Mouse (Mus musculus) stomach, postnatal 0 days (tissue): Measurements from ENCODE around the gene Col27a1. TPM values are rescaled to one million over a fixed set of nuclear protein-coding genes. Genes with fewer than 3 reads are reported as not detected.

ENCODE experiments used
- ATAC-seq: fragments of 200-750 bp; cut with Nextera tagmentation; 2 replicates; pipeline ENCODE4 v1.8.0; 2017; ENCODE audit not compliant: low FRiP score, low TSS enrichment
- DNase-seq: peaks from one replicate; pipeline ENCODE4 v3.0.0-alpha.2; 2016; ENCODE audit warnings: low spot score
- H3K27ac ChIP-seq: fragments of 300-500 bp; sonication (generic); replicated peaks from 2 replicates; pipeline ENCODE4 v1.5.1; 2014; ENCODE audit warnings: mild to moderate bottlenecking, control low read depth
- H3K27me3 ChIP-seq: fragments of 300-500 bp; sonication (generic); 2 replicates; pipeline ENCODE4 v1.6.1; 2014; ENCODE audit warnings: low read length; ENCODE audit not compliant: control insufficient read depth, insufficient read depth
- H3K36me3 ChIP-seq: fragments of 300-500 bp; sonication (generic); 2 replicates; pipeline ENCODE4 v1.6.1; 2014; ENCODE audit warnings: low read length, mixed read lengths; ENCODE audit not compliant: control insufficient read depth, insufficient read depth
- H3K4me1 ChIP-seq: fragments of 300-500 bp; sonication (generic); replicated peaks from 2 replicates; pipeline ENCODE4 v1.6.1; 2014; ENCODE audit warnings: antibody characterized with exemption; ENCODE audit not compliant: control insufficient read depth, insufficient read depth
- H3K4me2 ChIP-seq: fragments of 300-500 bp; sonication (generic); replicated peaks from 2 replicates; pipeline ENCODE4 v1.6.1; 2014; ENCODE audit warnings: low read depth, mild to moderate bottlenecking, control low read depth, moderate library complexity
- H3K4me3 ChIP-seq: fragments of 300-500 bp; sonication (generic); 2 replicates; pipeline ENCODE4 v1.5.1; 2014; ENCODE audit warnings: low read depth, low read length, control low read depth
- H3K9ac ChIP-seq: fragments of 300-500 bp; sonication (generic); 2 replicates; pipeline ENCODE4 v1.6.1; 2014; ENCODE audit warnings: mild to moderate bottlenecking, low read length, control low read depth, mixed read lengths
- H3K9me3 ChIP-seq: fragments of 300-500 bp; sonication (generic); 2 replicates; pipeline ENCODE4 v1.6.1; 2016; ENCODE audit warnings: low read length; ENCODE audit not compliant: control insufficient read depth
- CTCF ChIP-seq: IDR thresholded peaks from 2 replicates; pipeline ENCODE4 v1.5.1; 2016; ENCODE audit warnings: antibody characterized with exemption, low read depth, mild to moderate bottlenecking, moderate library complexity
- EP300 ChIP-seq: optimal IDR thresholded peaks from 2 replicates; pipeline ENCODE3; 2016; ENCODE audit warnings: antibody characterized with exemption
- WGBS: fragments of 180-500 bp; shearing (Covaris S2); extraction: QIAGEN DNeasy Blood & Tissue Kit; methylation state at CpG from one replicate; pipeline ENCODE4 v1.1.7; 2014; 5-methylcytosine and 5-hydroxymethylcytosine counted together
- polyA plus RNA-seq: library from polyadenylated mRNA; unstranded; fragments of >200 nt; fragmentation: Nextera tagmentation; extraction: Ambion mirVana; gene quantifications from 2 replicates; pipeline ENCODE4 v1.2.1, GENCODE M21; 2015

Col27a1 gene
- polyA plus RNA-seq, 1 experiment from 2014 or later, result 5.3 TPM

- ATAC-seq (no peak), DNase-seq (no peak)
- 88% methylated on average over 8 of the region's 8 CpGs for WGBS
- Histone ChIP-seq H3K9me3 (no peaks in the 10 kb centered on the region), H3K4me3 (no peak overlapping the region), H3K4me1 (no peaks in the 10 kb centered on the region), H3K36me3 (peaks cover 6% of the 10 kb centered on the region; the same call in 1 of the 2 replicates), H3K27ac (no peak overlapping the region), H3K4me2 (no peak overlapping the region), H3K9ac (no peak overlapping the region), H3K27me3 (no peaks in the 10 kb centered on the region)
- no peak for TF ChIP-seq EP300
- no peak for TF ChIP-seq CTCF
Observed at GRCm38 (mm10) chr4:63373404-63373803, 159.6 kb downstream of the Col27a1 start.

GRCm38 (mm10) chr4:63374331-63374730 is 160.5 kb downstream of the Col27a1 start:
- Histone ChIP-seq H3K9me3 (no peaks in the 10 kb centered on the region), H3K4me3 (no peak overlapping the region), H3K9ac (no peak overlapping the region), H3K36me3 (peaks cover 6% of the 10 kb centered on the region; the same call in 1 of the 2 replicates), H3K27me3 (no peaks in the 10 kb centered on the region), H3K4me2 (no peak overlapping the region), H3K27ac (no peak overlapping the region), H3K4me1 (no peaks in the 10 kb centered on the region)
- WGBS, result 61% methylated on average over 12 of the region's 12 CpGs
- DNase-seq (no peak), ATAC-seq (no peak)
- TF ChIP-seq EP300, result no peak
- no peak for TF ChIP-seq CTCF

- Histone ChIP-seq H3K27ac (no peak overlapping the region), H3K9ac (no peak overlapping the region), H3K27me3 (no peaks in the 10 kb centered on the region), H3K4me3 (no peak overlapping the region), H3K4me1 (no peaks in the 10 kb centered on the region), H3K4me2 (no peak overlapping the region), H3K36me3 (peaks cover 13% of the 10 kb centered on the region; the same call in 1 of the 2 replicates), H3K9me3 (no peaks in the 10 kb centered on the region)
- 36% methylated on average over 1 of the region's 1 CpGs for WGBS
- TF ChIP-seq CTCF, result no peak
- TF ChIP-seq EP300, result no peak
- no peak for DNase-seq
- peak; percentile 11; the same call in 1 of the 2 replicates for ATAC-seq
Observed at GRCm38 (mm10) chr4:63375367-63375766, 161.6 kb downstream of the Col27a1 start.

GRCm38 (mm10) chr4:63377483-63377882 is 163.7 kb downstream of the Col27a1 start:
- no peaks in the 10 kb centered on the region for H3K27me3 ChIP-seq
- H3K4me2 ChIP-seq, result no peak overlapping the region
- TF ChIP-seq CTCF (peak; percentile 57), EP300 (no peak)
- no peak for DNase-seq
- ATAC-seq, result no peak
- H3K9ac ChIP-seq, result no peak overlapping the region
- WGBS, result 71% methylated on average over 7 of the region's 7 CpGs
- no peaks in the 10 kb centered on the region for H3K4me1 ChIP-seq
- no peak overlapping the region for H3K4me3 ChIP-seq
- H3K27ac ChIP-seq, result no peak overlapping the region
- peaks cover 19% of the 10 kb centered on the region; the same call in 1 of the 2 replicates for H3K36me3 ChIP-seq
- H3K9me3 ChIP-seq, result no peaks in the 10 kb centered on the region

- 84% methylated on average over 4 of the region's 4 CpGs for WGBS
- ATAC-seq, result no peak
Observed at GRCm38 (mm10) chr4:63382676-63383369, 169.0 kb downstream of the Col27a1 start.

GRCm38 (mm10) chr4:63383474-63383873 is 169.7 kb downstream of the Col27a1 start:
- WGBS, result 90% methylated on average over 12 of the region's 12 CpGs
- TF ChIP-seq EP300, result no peak
- no peak for TF ChIP-seq CTCF
- peaks cover 24% of the 10 kb centered on the region for H3K36me3 ChIP-seq
- no peak overlapping the region for H3K4me3 ChIP-seq
- ATAC-seq (no peak), DNase-seq (no peak)
- H3K27me3 ChIP-seq, result no peaks in the 10 kb centered on the region
- no peaks in the 10 kb centered on the region for H3K4me1 ChIP-seq
- no peaks in the 10 kb centered on the region for H3K9me3 ChIP-seq
- no peak overlapping the region for H3K9ac ChIP-seq
- H3K27ac ChIP-seq, result no peak overlapping the region
- no peak overlapping the region for H3K4me2 ChIP-seq

More at GRCm38 (mm10) chr4:63382676-63383369, 169.0 kb downstream of the Col27a1 start:
- Histone ChIP-seq H3K27me3 (no peaks in the 10 kb centered on the region), H3K36me3 (peaks cover 24% of the 10 kb centered on the region), H3K9me3 (no peaks in the 10 kb centered on the region), H3K4me2 (no peak overlapping the region), H3K4me3 (no peak overlapping the region), H3K9ac (no peak overlapping the region), H3K27ac (no peak overlapping the region), H3K4me1 (no peaks in the 10 kb centered on the region)
- TF ChIP-seq CTCF (no peak), EP300 (no peak)
- DNase-seq, result no peak
